Mouse (Mus musculus): ENCODE results near the gene Krt1. TPM values are rescaled to one million over a fixed set of nuclear protein-coding genes. Genes with fewer than 3 reads are reported as not detected.

Krt1 gene
- polyA plus RNA-seq, 1 experiment from 2014 or later: 3.2 TPM

Small RNA genes lying within 50 kb of the gene (microRNA-seq; reads per million reads assigned to microRNA genes)
- gene Gm44356: not detected

Other genes with a start within 250 kb of the Krt1 start
- not detected in 2 replicates for gene Gm5414, start 222.6 kb downstream of the Krt1 start, polyA plus RNA-seq (2015; fragmentation: Nextera tagmentation; extraction: Ambion mirVana)
- gene Gm5478, start 203.4 kb downstream of the Krt1 start, polyA plus RNA-seq (2015; fragmentation: Nextera tagmentation; extraction: Ambion mirVana): 0.14 TPM in 1 of 2 replicates, not detected in the other
- gene Krt6b, start 170.5 kb downstream of the Krt1 start, polyA plus RNA-seq (2015; fragmentation: Nextera tagmentation; extraction: Ambion mirVana): 14.7 and 18.5 TPM in 2 replicates
- gene Krt6a, start 156.5 kb downstream of the Krt1 start, polyA plus RNA-seq (2015; fragmentation: Nextera tagmentation; extraction: Ambion mirVana): 458 and 584 TPM in 2 replicates
- 464 and 594 TPM in 2 replicates for gene Krt5, start 137.9 kb downstream of the Krt1 start, polyA plus RNA-seq (2015; fragmentation: Nextera tagmentation; extraction: Ambion mirVana)
- gene Krt71, start 107.7 kb downstream of the Krt1 start, polyA plus RNA-seq (2015; fragmentation: Nextera tagmentation; extraction: Ambion mirVana): not detected in 2 replicates
- gene Krt72, start 64.3 kb downstream of the Krt1 start, polyA plus RNA-seq (2015; fragmentation: Nextera tagmentation; extraction: Ambion mirVana): not detected in 2 replicates
- gene Krt73, start 48.4 kb downstream of the Krt1 start, polyA plus RNA-seq (2015; fragmentation: Nextera tagmentation; extraction: Ambion mirVana): not detected in 2 replicates
- 0.05 TPM in 1 of 2 replicates, not detected in the other for gene Krt2, start 32.6 kb downstream of the Krt1 start, polyA plus RNA-seq (2015; fragmentation: Nextera tagmentation; extraction: Ambion mirVana)
- 0.32 and 0.43 TPM in 2 replicates for gene Krt77, start 18.9 kb upstream of the Krt1 start, polyA plus RNA-seq (2015; fragmentation: Nextera tagmentation; extraction: Ambion mirVana)
- gene Krt76, start 42.1 kb upstream of the Krt1 start, polyA plus RNA-seq (2015; fragmentation: Nextera tagmentation; extraction: Ambion mirVana): not detected in 2 replicates
- gene Krt4, start 73.9 kb upstream of the Krt1 start, polyA plus RNA-seq (2015; fragmentation: Nextera tagmentation; extraction: Ambion mirVana): 2,205 and 3,875 TPM in 2 replicates
- gene Krt79, start 89.5 kb upstream of the Krt1 start, polyA plus RNA-seq (2015; fragmentation: Nextera tagmentation; extraction: Ambion mirVana): 1.9 and 2.0 TPM in 2 replicates
- gene Krt78, start 103.5 kb upstream of the Krt1 start, polyA plus RNA-seq (2015; fragmentation: Nextera tagmentation; extraction: Ambion mirVana): 23.6 and 43.1 TPM in 2 replicates
- 1,152 and 1,422 TPM in 2 replicates for gene Krt8, start 153.7 kb upstream of the Krt1 start, polyA plus RNA-seq (2015; fragmentation: Nextera tagmentation; extraction: Ambion mirVana)
- 550 and 609 TPM in 2 replicates for gene Krt18, start 177.4 kb upstream of the Krt1 start, polyA plus RNA-seq (2015; fragmentation: Nextera tagmentation; extraction: Ambion mirVana)
- gene Eif4b, start 223.0 kb upstream of the Krt1 start, polyA plus RNA-seq (2015; fragmentation: Nextera tagmentation; extraction: Ambion mirVana): 108 and 122 TPM in 2 replicates
- 41.2 and 43.0 TPM in 2 replicates for gene Tns2, start 249.6 kb upstream of the Krt1 start, polyA plus RNA-seq (2015; fragmentation: Nextera tagmentation; extraction: Ambion mirVana)